Mouse (Mus musculus) spleen, postnatal 36 days (tissue): ENCODE data around the gene Cdh23.

ENCODE experiments used
- DNase-seq, 2 experiments: peaks; one replicate each; pipeline ENCODE4 v3.0.0; 2022; ENCODE audit warnings: low spot score in 2 of 2, mixed read lengths in 1 of 2

Cdh23 gene

GRCm38 (mm10) chr10:60400507-60401295 is 295.6 kb downstream of the Cdh23 start:
- DNase-seq, result no peak

GRCm38 (mm10) chr10:60399449-60399848 is 296.8 kb downstream of the Cdh23 start, which contains the start of gene Gm17455:
Gene Gm17455 (plus strand): TSS chr10:60399726.
- DNase-seq, result no peak

GRCm38 (mm10) chr10:60398051-60398814 is 298.1 kb downstream of the Cdh23 start:
- DNase-seq, result peak in 1 of 2 experiments; percentile 37

GRCm38 (mm10) chr10:60395605-60396004 is 300.7 kb downstream of the Cdh23 start:
- DNase-seq, result no peak

- no peak for DNase-seq
Measured at GRCm38 (mm10) chr10:60394936-60395335, 301.4 kb downstream of the Cdh23 start.

GRCm38 (mm10) chr10:60391661-60392060 is 304.6 kb downstream of the Cdh23 start:
- no peak for DNase-seq

- DNase-seq, result no peak
Measured at GRCm38 (mm10) chr10:60390904-60391420, 305.3 kb downstream of the Cdh23 start.

- peak in 1 of 2 experiments; percentile 42 for DNase-seq
Measured at GRCm38 (mm10) chr10:60390177-60390903, 305.9 kb downstream of the Cdh23 start.

- peak; percentile 77 to 83 for DNase-seq
Measured at GRCm38 (mm10) chr10:60389447-60389865, 306.8 kb downstream of the Cdh23 start.

- DNase-seq, result peak; percentile 49 to 57
Measured at GRCm38 (mm10) chr10:60388332-60388731, 308.0 kb downstream of the Cdh23 start.

- peak; percentile 59 to 64 for DNase-seq
Measured at GRCm38 (mm10) chr10:60381142-60381925, 315.0 kb downstream of the Cdh23 start.

- no peak for DNase-seq
Measured at GRCm38 (mm10) chr10:60380229-60380628, 316.1 kb downstream of the Cdh23 start.

GRCm38 (mm10) chr10:60379419-60379957 is 316.8 kb downstream of the Cdh23 start:
- DNase-seq, result no peak

GRCm38 (mm10) chr10:60376704-60377103 is 319.6 kb downstream of the Cdh23 start:
- no peak for DNase-seq

- DNase-seq, result no peak
Measured at GRCm38 (mm10) chr10:60373937-60374578, 322.2 kb downstream of the Cdh23 start.

- no peak for DNase-seq
Measured at GRCm38 (mm10) chr10:60373543-60373936, 322.8 kb downstream of the Cdh23 start.

GRCm38 (mm10) chr10:60371596-60372386 is 324.5 kb downstream of the Cdh23 start:
- peak; percentile 72 to 75 for DNase-seq

- peak; percentile 84 to 86 for DNase-seq
Measured at GRCm38 (mm10) chr10:60370601-60371061, 325.7 kb downstream of the Cdh23 start.

- no peak for DNase-seq
Measured at GRCm38 (mm10) chr10:60370098-60370497, 326.2 kb downstream of the Cdh23 start.
